Comparison of ENCODE assay signal across 23 mouse cellular contexts in genomic region chr17:42363085-42363710, GRCm38 (mm10). TPM values are rescaled to one million over a fixed set of nuclear protein-coding genes. Genes with fewer than 3 reads are reported as not detected.
"Had no signal": no experiment of that assay in that cellular context is flagged by ENCODE, and none has a peak within 500 bp of the region (broad histone marks: within the 10 kb centered on the region; RNA-seq: fewer than 3 reads in every experiment).

No protein-coding gene starts in this region.

- ATAC-seq: liver, embryonic 12.5 days had no signal

- H3K36me3 ChIP-seq: limb, embryonic 10.5 days; limb, embryonic 13.5 days; liver, embryonic 12.5 days; liver, embryonic 15.5 days; lung, embryonic 15.5 days; neural tube, embryonic 12.5 days; neural tube, embryonic 15.5 days had no signal

- DNase-seq: kidney, adult 18-20 months; kidney, adult 9 months; kidney, postnatal 14 days; kidney, postnatal 4 days; liver; lung, adult 18-20 months; lung, postnatal 10 days; lung, postnatal 36 days; right cerebral cortex, adult 18-20 months; right cerebral cortex, postnatal 14 days; right cerebral cortex, postnatal 4 days; thymus, adult 2 months; thymus, postnatal 14 days; thymus, postnatal 4 days had no signal

- H3K4me1 ChIP-seq: limb, embryonic 10.5 days; limb, embryonic 13.5 days; liver, embryonic 12.5 days; liver, embryonic 15.5 days; lung, embryonic 15.5 days; megakaryocyte, embryonic 14.5 days; neural tube, embryonic 12.5 days; neural tube, embryonic 15.5 days had no signal

- H3K4me2 ChIP-seq: limb, embryonic 13.5 days; liver, embryonic 12.5 days; liver, embryonic 15.5 days; lung, embryonic 15.5 days; neural tube, embryonic 12.5 days; neural tube, embryonic 15.5 days had no signal

- H3K27me3 ChIP-seq: limb, embryonic 13.5 days; liver, embryonic 12.5 days; liver, embryonic 15.5 days; lung, embryonic 15.5 days; megakaryocyte, embryonic 14.5 days; neural tube, embryonic 12.5 days; neural tube, embryonic 15.5 days had no signal

- H3K27ac ChIP-seq: limb, embryonic 10.5 days; limb, embryonic 13.5 days; liver, embryonic 12.5 days; liver, embryonic 15.5 days; lung, embryonic 15.5 days; neural tube, embryonic 12.5 days; neural tube, embryonic 15.5 days; stomach, postnatal 0 days had no signal

- H3K9me3 ChIP-seq: limb, embryonic 10.5 days; limb, embryonic 13.5 days; liver, embryonic 12.5 days; liver, embryonic 15.5 days; lung, embryonic 15.5 days; megakaryocyte, embryonic 14.5 days; neural tube, embryonic 12.5 days; neural tube, embryonic 15.5 days had no signal

- H3K9ac ChIP-seq: limb, embryonic 13.5 days; liver, embryonic 12.5 days; liver, embryonic 15.5 days; lung, embryonic 15.5 days; neural tube, embryonic 12.5 days; neural tube, embryonic 15.5 days had no signal

- H3K4me3 ChIP-seq: limb, embryonic 10.5 days; limb, embryonic 13.5 days; liver, embryonic 12.5 days; liver, embryonic 15.5 days; lung, embryonic 15.5 days; megakaryocyte, embryonic 14.5 days; neural tube, embryonic 12.5 days; neural tube, embryonic 15.5 days had no signal

RNA-seq across cellular contexts. Expression of gene Ptchd4, which starts 47.5 kb away (rescaled TPM):
- polyA plus RNA-seq: liver, embryonic 15.5 days; thymus, adult 2 months had no signal
